Mouse (Mus musculus) MEL (cell line): ENCODE data around the gene Gcnt2.

Experiments used
- CHD1 ChIP-seq: IDR thresholded peaks from 2 replicates; pipeline ENCODE4 v1.6.1; 2012; ENCODE audit warnings: low read depth, mild to moderate bottlenecking, inconsistent platforms, low read length, improper control_type of control experiment
- CTCF ChIP-seq, 3 experiments: IDR thresholded peaks in 2 of 3; conservative IDR thresholded peaks in 1 of 3; 2 replicates each; pipeline ENCODE4 v1.5.1; 2011 to 2012; ENCODE audit warnings: low read length in 3 of 3, low read depth in 2 of 3, mild to moderate bottlenecking in 2 of 3, improper control_type of control experiment in 1 of 3, inconsistent platforms in 1 of 3, mixed read lengths in 1 of 3, moderate library complexity in 1 of 3; ENCODE audit not compliant: control insufficient read depth in 1 of 3, insufficient read depth in 1 of 3, poor library complexity in 1 of 3, severe bottlenecking in 1 of 3
- GABPA ChIP-seq: IDR thresholded peaks from 2 replicates; pipeline ENCODE4 v1.6.1; 2012; ENCODE audit warnings: low read depth, mild to moderate bottlenecking, inconsistent platforms, low read length, improper control_type of control experiment, moderate library complexity
- ZNF384 ChIP-seq: IDR thresholded peaks from 2 replicates; pipeline ENCODE4 v1.6.1; 2012; ENCODE audit warnings: low read depth, mild to moderate bottlenecking, inconsistent platforms, low read length, improper control_type of control experiment

DNA sequence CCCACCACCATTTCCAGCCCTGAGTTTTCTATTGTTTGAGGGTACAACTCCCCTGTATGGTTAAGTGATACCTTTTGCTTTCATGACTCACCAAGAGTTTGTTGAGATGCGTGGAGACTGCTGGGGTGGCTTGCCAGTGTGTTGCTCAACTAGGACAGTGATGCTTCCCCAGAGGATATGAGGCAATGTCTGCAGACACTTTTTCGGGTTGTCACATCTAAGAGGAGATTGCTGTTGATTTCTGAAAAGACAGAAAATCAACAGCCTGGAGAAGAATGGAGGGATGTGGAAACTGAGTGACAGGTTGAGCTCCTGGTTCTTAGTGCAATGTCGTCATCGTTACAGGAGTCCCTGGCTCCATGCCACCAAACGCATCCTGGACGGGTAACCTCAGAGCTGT, 93.7 kb downstream of the Gcnt2 start:
- TF ChIP-seq CTCF (IDR thresholded peaks at IDR 0.05 in 2 of 3, conservative IDR thresholded peaks at IDR 0.05 in 1 of 3; ENCODE audit: control insufficient read depth in 1 of 3, insufficient read depth in 1 of 3, low read depth in 2 of 3, low read length in 3 of 3, poor library complexity in 1 of 3, severe bottlenecking in 1 of 3) (no peak), GABPA (no peak), ZNF384 (no peak), CHD1 (no peak)
